Mouse (Mus musculus) liver, adult 2 months (tissue): Measurements from ENCODE around the gene Otud3. TPM values are rescaled to one million over a fixed set of nuclear protein-coding genes. Genes with fewer than 3 reads are reported as not detected.

ENCODE experiments used
- DNase-seq: peaks from one replicate; pipeline ENCODE4 v3.0.0-alpha.2; 2011; ENCODE audit warnings: low read depth, low spot score; ENCODE audit errors: extremely low read depth
- H3K27ac ChIP-seq: fragments of 200-500 bp; replicated peaks from 2 replicates; pipeline ENCODE4 v1.5.1; 2012; ENCODE audit warnings: low read depth, mild to moderate bottlenecking, control low read depth, inconsistent platforms, low read length; ENCODE audit not compliant: insufficient read depth
- H3K27me3 ChIP-seq: fragments of 200-500 bp; 2 replicates; pipeline ENCODE4 v1.6.1; 2012; ENCODE audit warnings: mild to moderate bottlenecking, moderate library complexity, low read length, inconsistent platforms; ENCODE audit not compliant: control insufficient read depth, insufficient read depth
- H3K36me3 ChIP-seq: fragments of 200-500 bp; 2 replicates; pipeline ENCODE4 v1.6.1; 2012; ENCODE audit warnings: low read length, inconsistent platforms; ENCODE audit not compliant: control insufficient read depth, insufficient read depth
- H3K4me1 ChIP-seq: fragments of 200-500 bp; 2 replicates; pipeline ENCODE4 v1.6.1; 2011; ENCODE audit warnings: low read length; ENCODE audit not compliant: control insufficient read depth, insufficient read depth
- H3K4me3 ChIP-seq: fragments of 200-500 bp; 2 replicates; pipeline ENCODE4 v1.5.1; 2011; ENCODE audit warnings: low read depth, mild to moderate bottlenecking, control low read depth, low read length, moderate library complexity; ENCODE audit not compliant: insufficient read depth
- H3K79me2 ChIP-seq: fragments of 200-500 bp; 2 replicates; pipeline ENCODE4 v1.6.1; 2012; ENCODE audit warnings: inconsistent platforms, mild to moderate bottlenecking, low read length, moderate library complexity; ENCODE audit not compliant: control insufficient read depth, insufficient read depth
- H3K9ac ChIP-seq: fragments of 200-500 bp; 2 replicates; pipeline ENCODE4 v1.6.1; 2012; ENCODE audit warnings: low read depth, mild to moderate bottlenecking, control low read depth, inconsistent platforms, low read length
- CTCF ChIP-seq: fragments of 200-500 bp; IDR thresholded peaks from 2 replicates; pipeline ENCODE4 v1.5.1; 2011; ENCODE audit warnings: low read depth, low read length, control low read depth
- POLR2A ChIP-seq: fragments of 200-500 bp; IDR thresholded peaks from 2 replicates; pipeline ENCODE4 v1.6.1; 2011; ENCODE audit warnings: low read length, control low read depth; ENCODE audit not compliant: insufficient read depth; ENCODE audit errors: extremely low read depth
- WGBS: fragments of 180-500 bp; shearing (Covaris S2); methylation state at CpG from one replicate; pipeline ENCODE4 v1.1.7; 2018; 5-methylcytosine and 5-hydroxymethylcytosine counted together
- polyA plus RNA-seq: library from polyadenylated mRNA; depleted of rRNA; stranded (reverse); fragments of >200 nt; gene quantifications from 2 replicates; pipeline ENCODE4 v1.2.3, GENCODE M21; 2012
- total RNA-seq: library from RNA; depleted of rRNA; stranded (reverse); fragments of >200 nt; gene quantifications from 2 replicates; pipeline ENCODE4 v1.2.3, GENCODE M21; 2014

Otud3 gene
- total and polyA plus RNA-seq, 2 experiments, result 4.1 TPM

DNA sequence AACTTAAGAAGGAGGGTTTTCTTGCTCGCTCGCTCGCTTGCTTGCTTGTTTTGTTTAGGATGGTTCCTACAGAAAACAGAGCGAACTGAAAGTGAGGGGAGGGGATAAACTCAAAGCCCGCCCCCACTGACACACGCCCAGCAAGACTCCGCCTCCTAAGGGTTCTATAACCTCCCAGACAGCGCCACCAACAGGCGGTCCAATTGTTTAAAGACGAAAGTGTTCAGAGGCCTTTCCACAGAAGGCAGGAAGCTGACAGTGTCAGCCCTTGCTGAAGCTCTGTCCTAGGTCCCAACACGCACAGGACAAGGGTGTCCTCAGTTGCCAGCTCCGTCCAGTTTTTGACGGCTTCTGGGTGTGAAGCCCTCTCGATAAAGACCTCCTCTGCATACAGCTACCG is 30.0 kb upstream of the Otud3 start:
- Histone ChIP-seq H3K4me3 (peak overlapping the region; percentile 32), H3K36me3 (no peaks in the 10 kb centered on the region), H3K9ac (no peak overlapping the region), H3K4me1 (peaks cover 4% of the 10 kb centered on the region), H3K79me2 (no peaks in the 10 kb centered on the region), H3K27me3 (no peaks in the 10 kb centered on the region), H3K27ac (no peak overlapping the region)
- WGBS, result 35% methylated on average over 15 of the region's 15 CpGs
- DNase-seq, result peak; percentile 73
- TF ChIP-seq CTCF, result peak; percentile 73
- no peak for TF ChIP-seq POLR2A

DNA sequence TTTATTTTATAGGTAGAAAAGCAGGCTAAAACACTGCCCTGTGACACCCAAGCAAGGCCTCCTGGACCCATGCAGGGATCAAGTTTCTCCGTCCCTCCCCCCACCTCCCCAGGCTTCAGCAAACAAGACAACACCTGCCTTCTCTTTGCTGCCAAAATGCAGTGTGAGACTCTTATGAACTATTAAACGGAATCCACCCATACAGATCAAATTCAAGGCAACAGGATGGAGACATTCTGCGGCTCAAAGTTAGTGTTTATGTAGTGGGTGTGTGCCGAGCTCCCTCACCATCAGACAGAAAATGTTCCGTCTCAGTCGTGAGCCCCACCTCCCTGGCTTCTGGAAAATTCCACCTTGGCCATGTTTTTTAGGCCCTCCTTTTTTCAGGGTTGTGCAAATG is 28.2 kb upstream of the Otud3 start:
- H3K4me1 ChIP-seq, result peaks cover 4% of the 10 kb centered on the region
- no peaks in the 10 kb centered on the region for H3K36me3 ChIP-seq
- no peaks in the 10 kb centered on the region for H3K79me2 ChIP-seq
- H3K27ac ChIP-seq, result no peak overlapping the region
- WGBS, result 48% methylated on average over 6 of the region's 6 CpGs
- TF ChIP-seq POLR2A, result no peak
- TF ChIP-seq CTCF, result no peak
- no peaks in the 10 kb centered on the region for H3K27me3 ChIP-seq
- peak; percentile 14 for DNase-seq
- no peak overlapping the region for H3K9ac ChIP-seq
- H3K4me3 ChIP-seq, result no peak overlapping the region

DNA sequence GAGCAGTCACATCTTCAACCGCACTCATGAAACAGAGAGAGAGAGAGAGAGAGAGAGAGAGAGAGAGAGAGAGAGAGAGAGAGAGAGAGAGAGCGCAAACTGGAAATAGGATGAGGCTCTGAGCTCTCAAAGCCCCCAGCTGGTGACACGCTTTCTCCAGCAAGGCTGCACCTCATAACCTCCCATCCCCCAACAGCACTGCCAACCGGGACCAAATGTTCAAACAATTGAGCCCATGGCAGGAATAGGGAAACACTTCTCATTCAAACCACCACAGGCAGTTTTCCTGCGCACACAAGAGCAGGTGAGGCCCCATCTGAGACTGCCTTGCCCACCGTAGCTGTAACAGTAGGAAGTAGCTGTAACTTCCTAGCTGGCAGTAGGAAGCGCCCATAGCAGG is 27.7 kb upstream of the Otud3 start:
- Histone ChIP-seq H3K27me3 (no peaks in the 10 kb centered on the region), H3K4me3 (no peak overlapping the region), H3K4me1 (peaks cover 4% of the 10 kb centered on the region), H3K27ac (no peak overlapping the region), H3K36me3 (no peaks in the 10 kb centered on the region), H3K9ac (no peak overlapping the region), H3K79me2 (no peaks in the 10 kb centered on the region)
- TF ChIP-seq POLR2A (no peak), CTCF (no peak)
- 71% methylated on average over 7 of the region's 7 CpGs for WGBS
- no peak for DNase-seq

DNA sequence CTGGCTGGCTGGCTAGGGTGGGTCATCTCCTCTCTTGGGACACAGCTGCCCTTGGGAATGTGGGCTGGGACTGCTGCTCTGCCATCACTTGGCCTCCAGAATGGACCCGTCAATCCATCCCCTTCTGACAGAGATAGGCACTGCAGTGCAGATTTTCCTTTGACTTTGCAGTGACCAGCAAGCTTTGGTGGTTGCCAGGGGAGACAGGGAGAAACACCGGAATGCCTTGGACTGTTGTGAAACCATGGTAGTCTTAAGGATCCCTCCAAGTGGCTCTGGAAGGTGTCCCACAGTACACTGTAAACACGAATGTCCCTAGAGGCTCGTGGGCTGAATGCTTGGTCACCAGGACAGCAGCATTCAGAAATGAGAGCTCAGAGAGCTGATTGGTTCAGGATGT is 25.7 kb upstream of the Otud3 start:
- Histone ChIP-seq H3K79me2 (no peaks in the 10 kb centered on the region), H3K27ac (no peak overlapping the region), H3K36me3 (no peaks in the 10 kb centered on the region), H3K9ac (no peak overlapping the region), H3K4me1 (peaks cover 4% of the 10 kb centered on the region), H3K27me3 (no peaks in the 10 kb centered on the region), H3K4me3 (no peak overlapping the region)
- WGBS, result 76% methylated on average over 4 of the region's 4 CpGs
- DNase-seq, result no peak
- TF ChIP-seq POLR2A (no peak), CTCF (no peak)

DNA sequence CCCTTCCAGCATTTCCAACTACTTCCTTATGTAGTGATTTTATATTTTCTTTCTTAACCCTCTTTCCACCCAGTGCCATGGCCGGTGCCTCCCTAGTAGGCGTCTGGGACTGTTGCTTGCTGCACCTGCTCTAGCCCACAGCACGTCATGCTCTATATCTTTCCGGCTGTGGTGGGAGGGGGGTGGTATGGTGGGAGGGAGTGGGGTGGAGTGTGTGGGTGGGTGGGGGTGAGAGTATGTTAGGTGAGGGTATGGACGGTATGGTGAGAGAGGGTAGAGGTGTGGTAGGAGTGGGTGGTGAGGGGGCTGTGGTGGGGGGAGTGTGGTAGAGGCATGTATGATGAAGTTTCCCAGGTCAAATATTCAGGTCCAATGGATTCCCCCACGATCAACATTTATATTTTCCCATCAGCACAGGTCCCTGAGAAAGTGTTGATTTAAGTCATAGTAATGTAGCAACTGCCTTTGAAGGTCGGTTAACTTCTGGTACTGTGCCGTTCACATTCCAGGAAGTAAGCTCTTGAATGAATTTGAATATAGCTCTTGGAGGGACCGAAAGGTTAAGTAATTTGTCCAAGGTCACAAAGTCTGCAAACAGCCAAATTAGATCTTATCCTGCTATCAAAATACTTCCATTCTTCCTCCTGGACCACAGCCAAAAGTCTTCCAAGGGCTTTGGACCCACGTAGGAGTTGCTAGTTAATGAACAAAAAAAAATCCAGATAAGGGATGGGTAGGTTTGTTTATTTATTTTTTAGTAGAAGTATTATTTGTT is 24.9 kb upstream of the Otud3 start:
- H3K79me2 ChIP-seq, result no peaks in the 10 kb centered on the region
- no peaks in the 10 kb centered on the region for H3K36me3 ChIP-seq
- no peaks in the 10 kb centered on the region for H3K27me3 ChIP-seq
- H3K27ac ChIP-seq, result no peak overlapping the region
- TF ChIP-seq CTCF (no peak), POLR2A (no peak)
- peak; percentile 66 for DNase-seq
- 48% methylated on average over 10 of the region's 10 CpGs for WGBS
- no peak overlapping the region for H3K4me3 ChIP-seq
- H3K4me1 ChIP-seq, result peaks cover 4% of the 10 kb centered on the region
- H3K9ac ChIP-seq, result no peak overlapping the region

DNA sequence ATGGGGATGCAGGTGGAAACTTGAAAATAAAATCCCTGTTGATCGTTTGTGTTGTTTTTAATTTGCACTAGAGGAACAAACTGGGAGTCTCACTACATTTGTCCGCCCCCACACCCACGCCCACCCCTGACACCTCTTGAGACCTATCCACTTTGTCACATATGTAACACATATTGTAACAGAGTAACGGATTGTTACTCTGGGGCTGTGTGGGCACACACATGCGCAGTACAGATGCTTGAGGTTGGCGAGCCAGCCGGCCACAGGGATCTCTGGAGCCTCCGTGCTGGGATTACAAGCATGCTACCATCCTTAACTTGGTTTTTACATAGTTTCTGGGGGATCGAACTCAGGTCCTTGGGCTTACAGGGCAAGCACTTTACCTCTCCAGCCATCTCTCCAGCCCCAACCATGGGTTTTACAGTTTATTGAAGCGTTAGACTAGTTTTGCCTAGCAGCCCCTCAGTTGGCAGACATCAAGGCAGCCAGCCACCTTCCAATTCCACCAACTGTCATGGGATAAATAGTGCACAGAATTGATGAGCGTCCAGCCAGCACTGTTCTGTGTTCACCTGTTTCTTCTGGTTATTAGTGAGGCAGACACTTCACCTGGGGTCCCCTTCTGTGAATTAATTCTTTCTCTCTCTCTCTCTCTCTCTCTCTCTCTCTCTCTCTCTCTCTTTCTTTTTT is 20.9 kb upstream of the Otud3 start:
- TF ChIP-seq CTCF (no peak), POLR2A (no peak)
- no peaks in the 10 kb centered on the region for H3K36me3 ChIP-seq
- WGBS, result 88% methylated on average over 11 of the region's 11 CpGs

More for the DNA sequence above, 20.9 kb upstream of the Otud3 start:
- no peaks in the 10 kb centered on the region for H3K27me3 ChIP-seq
- no peaks in the 10 kb centered on the region for H3K79me2 ChIP-seq
- peaks cover 4% of the 10 kb centered on the region for H3K4me1 ChIP-seq
- no peak overlapping the region for H3K27ac ChIP-seq
- no peak overlapping the region for H3K4me3 ChIP-seq
- no peak overlapping the region for H3K9ac ChIP-seq
- DNase-seq, result no peak
